Mouse (Mus musculus) heart, embryonic 11.5 days (tissue): Measurements from ENCODE around the gene Higd1b. TPM values are rescaled to one million over a fixed set of nuclear protein-coding genes. Genes with fewer than 3 reads are reported as not detected.
A peak's percentile ranks its signal among the peaks of the same experiment; 100 is the strongest.

Experiments
- ATAC-seq: fragments of 200-750 bp; cut with Nextera tagmentation; replicated peaks from 2 replicates; pipeline ENCODE4 v1.8.0; 2017; ENCODE audit warnings: moderate library complexity; ENCODE audit not compliant: insufficient number of reproducible peaks, low FRiP score, low TSS enrichment
- H3K27ac ChIP-seq: fragments of 300-500 bp; sonication (generic); 2 replicates; pipeline ENCODE4 v1.5.1; 2014; ENCODE audit warnings: mild to moderate bottlenecking, low read depth, low read length
- H3K27me3 ChIP-seq: fragments of 300-500 bp; sonication (generic); 2 replicates; pipeline ENCODE4 v1.6.1; 2014; ENCODE audit warnings: mild to moderate bottlenecking, low read length, mixed read lengths; ENCODE audit not compliant: control insufficient read depth, insufficient read depth
- H3K36me3 ChIP-seq: fragments of 300-500 bp; sonication (generic); 2 replicates; pipeline ENCODE4 v1.6.1; 2014; ENCODE audit warnings: mild to moderate bottlenecking, low read length, moderate library complexity, mixed read lengths; ENCODE audit not compliant: control insufficient read depth, insufficient read depth
- H3K4me1 ChIP-seq: fragments of 300-500 bp; sonication (generic); 2 replicates; pipeline ENCODE4 v1.6.1; 2014; ENCODE audit warnings: low read length; ENCODE audit not compliant: control insufficient read depth, insufficient read depth
- H3K4me2 ChIP-seq: fragments of 300-500 bp; sonication (generic); 2 replicates; pipeline ENCODE4 v1.6.1; 2014; ENCODE audit warnings: mild to moderate bottlenecking, moderate library complexity
- H3K4me3 ChIP-seq: fragments of 300-500 bp; sonication (generic); 2 replicates; pipeline ENCODE4 v1.5.1; 2014; ENCODE audit warnings: low read depth, low read length
- H3K9ac ChIP-seq: fragments of 300-500 bp; sonication (generic); 2 replicates; pipeline ENCODE4 v1.6.1; 2014; ENCODE audit warnings: mild to moderate bottlenecking, low read depth, low read length, moderate library complexity
- H3K9me3 ChIP-seq: fragments of 300-500 bp; sonication (generic); replicated peaks from 2 replicates; pipeline ENCODE4 v1.6.1; 2016; ENCODE audit warnings: low read length; ENCODE audit not compliant: control insufficient read depth
- WGBS: fragments of 180-500 bp; shearing (Covaris S2); extraction: QIAGEN DNeasy Blood & Tissue Kit; methylation state at CpG from one replicate; pipeline ENCODE4 v1.1.7; 2014; ENCODE audit not compliant: insufficient replicate concordance; 5-methylcytosine and 5-hydroxymethylcytosine counted together
- polyA plus RNA-seq: library from polyadenylated mRNA; unstranded; fragments of >200 nt; fragmentation: Nextera tagmentation; extraction: Ambion mirVana; gene quantifications from 2 replicates; pipeline ENCODE4 v1.2.1, GENCODE M21; 2014

The Higd1b gene
- polyA plus RNA-seq = not detected in 2 replicates

DNA sequence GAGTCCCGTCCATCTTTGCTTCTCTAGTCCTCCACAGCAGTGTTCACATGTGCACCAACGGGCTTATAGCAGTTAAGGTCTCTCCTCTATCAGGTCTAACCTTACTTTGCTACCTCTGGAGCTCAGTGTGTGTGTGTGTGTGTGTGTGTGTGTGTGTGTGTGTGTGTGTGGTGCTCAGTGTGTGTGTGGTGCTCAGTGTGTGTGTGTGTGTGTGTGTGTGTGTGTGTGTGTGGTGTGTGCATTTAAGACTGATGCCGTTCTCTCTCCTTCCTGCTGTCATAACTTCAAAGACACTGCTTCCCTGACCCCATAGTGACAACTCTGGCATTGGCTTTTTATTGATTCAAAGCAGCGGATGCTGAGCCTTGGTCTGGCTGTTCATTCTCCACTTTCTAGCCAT is at the start of gene Higd1b:
TSS of gene Higd1b (plus strand) at position 301 of the 400 bp plus-strand sequence.
- no peaks in the 10 kb centered on the region for H3K9me3 ChIP-seq
- H3K4me3 ChIP-seq = no peak within 1 kb of the TSS
- WGBS = 75% methylated on average over 4 of the region's 4 CpGs
- H3K27me3 ChIP-seq = no peaks in the 10 kb centered on the region
- no peak within 1 kb of the TSS for H3K4me2 ChIP-seq
- H3K36me3 ChIP-seq = peaks cover 16% of the 10 kb centered on the region
- no peak within 1 kb of the TSS for H3K9ac ChIP-seq
- no peaks in the 10 kb centered on the region for H3K4me1 ChIP-seq
- H3K27ac ChIP-seq = no peak within 1 kb of the TSS
- no peak for ATAC-seq

DNA sequence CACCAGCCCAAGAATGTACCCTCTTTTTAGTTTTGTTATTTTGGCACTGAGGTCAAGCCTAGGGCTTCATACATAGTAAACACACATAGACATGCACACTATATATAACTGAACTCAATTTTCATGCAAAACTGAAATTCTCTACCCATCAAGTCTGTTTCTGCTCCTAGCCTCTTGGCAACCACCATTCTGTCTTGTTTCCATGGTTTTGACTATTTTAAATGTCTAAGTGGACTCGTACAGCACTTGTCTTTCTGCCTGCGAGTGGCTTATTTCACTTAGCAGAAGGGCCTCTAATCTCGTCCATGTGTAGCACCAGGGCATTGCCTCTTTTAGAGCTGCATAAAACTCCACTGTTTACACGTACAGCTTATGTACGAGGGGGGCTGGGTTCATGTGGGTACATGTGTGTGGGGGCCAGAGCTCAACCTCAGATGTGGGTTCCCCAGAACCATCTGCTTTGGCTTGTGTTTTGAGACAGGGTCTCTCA is 47.9 kb upstream of the Higd1b start:
- H3K9ac ChIP-seq = no peak overlapping the region
- no peaks in the 10 kb centered on the region for H3K36me3 ChIP-seq
- ATAC-seq = no peak
- H3K4me2 ChIP-seq = no peak overlapping the region
- H3K4me1 ChIP-seq = peaks cover 38% of the 10 kb centered on the region
- WGBS = 58% methylated on average over 5 of the region's 5 CpGs
- H3K9me3 ChIP-seq = no peaks in the 10 kb centered on the region
- H3K4me3 ChIP-seq = no peak overlapping the region
- no peaks in the 10 kb centered on the region for H3K27me3 ChIP-seq
- no peak overlapping the region for H3K27ac ChIP-seq

DNA sequence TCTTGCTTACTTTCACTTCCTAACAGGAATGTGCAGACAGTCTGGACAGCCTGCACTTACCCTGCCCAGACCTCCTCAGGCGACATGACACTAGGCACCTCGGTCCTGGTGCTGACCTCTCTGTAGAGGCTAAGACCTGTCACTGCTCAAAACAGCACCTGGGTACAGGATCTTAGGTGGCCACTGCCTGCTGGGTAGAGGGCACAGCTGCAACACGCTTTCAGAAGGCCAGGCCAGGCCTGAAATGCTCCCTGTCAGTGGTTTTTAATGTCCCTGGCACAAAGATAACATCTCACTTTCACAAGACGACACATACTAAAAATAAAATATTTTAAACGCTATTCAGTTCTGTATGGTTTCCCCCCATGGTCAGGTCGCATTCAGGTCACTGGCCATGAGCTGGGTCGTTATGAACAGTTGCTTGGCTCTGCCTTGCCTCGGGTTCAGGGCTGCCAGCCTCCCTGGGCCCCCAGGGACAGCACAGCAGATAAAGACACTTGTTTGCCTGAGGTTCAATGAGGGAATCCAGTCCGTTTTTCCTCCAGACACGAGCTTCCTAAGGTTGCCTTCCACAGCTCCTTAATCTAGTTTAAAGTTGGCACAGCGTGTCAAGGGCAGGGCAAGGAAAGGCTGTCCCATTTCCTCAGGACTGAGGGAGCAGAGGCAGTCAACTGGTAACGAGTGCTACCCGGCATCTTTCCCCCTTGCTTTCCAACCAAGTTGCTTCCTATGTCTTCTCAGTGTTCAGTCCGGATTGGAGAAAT is 43.8 kb upstream of the Higd1b start:
- Histone ChIP-seq H3K4me1 (peaks cover 40% of the 10 kb centered on the region), H3K9me3 (no peaks in the 10 kb centered on the region), H3K4me3 (no peak overlapping the region), H3K9ac (peak overlapping the region; percentile 47), H3K27me3 (no peaks in the 10 kb centered on the region), H3K27ac (peak overlapping the region; percentile 73), H3K4me2 (peak overlapping the region; percentile 20), H3K36me3 (0 out of 2 replicates have a peak, but pooled peaks cover 2% of the 10 kb centered on the region)
- ATAC-seq = no peak
- WGBS = 35% methylated on average over 14 of the region's 14 CpGs

DNA sequence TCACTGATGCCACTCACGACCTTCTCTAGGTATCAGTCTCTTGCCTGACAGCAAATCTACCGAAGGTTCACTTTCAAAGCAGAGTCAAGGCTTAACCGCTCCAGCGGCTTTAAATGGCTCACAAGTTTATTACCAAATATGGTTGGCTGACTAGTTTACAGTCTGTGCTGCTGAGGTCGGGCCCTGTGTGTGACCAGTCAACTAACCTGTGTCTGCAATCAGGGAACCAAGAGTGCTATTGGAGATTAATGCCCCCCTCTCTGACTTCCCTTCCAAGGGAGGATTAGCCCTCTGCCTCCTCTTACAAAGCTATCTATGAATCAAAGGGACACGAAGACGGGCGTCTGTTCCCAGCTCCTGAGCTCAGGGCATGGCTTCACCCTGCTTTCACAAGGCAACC is 41.5 kb upstream of the Higd1b start:
- Histone ChIP-seq H3K4me3 (no peak overlapping the region), H3K9ac (no peak overlapping the region; the same call in 1 of the 2 replicates), H3K4me2 (peak overlapping the region; percentile 24; the same call in 1 of the 2 replicates), H3K36me3 (peaks cover 2% of the 10 kb centered on the region; the same call in 1 of the 2 replicates), H3K27me3 (no peaks in the 10 kb centered on the region), H3K27ac (peak overlapping the region; percentile 82), H3K4me1 (peaks cover 36% of the 10 kb centered on the region), H3K9me3 (no peaks in the 10 kb centered on the region)
- ATAC-seq = no peak
- WGBS = 33% methylated on average over 8 of the region's 8 CpGs

DNA sequence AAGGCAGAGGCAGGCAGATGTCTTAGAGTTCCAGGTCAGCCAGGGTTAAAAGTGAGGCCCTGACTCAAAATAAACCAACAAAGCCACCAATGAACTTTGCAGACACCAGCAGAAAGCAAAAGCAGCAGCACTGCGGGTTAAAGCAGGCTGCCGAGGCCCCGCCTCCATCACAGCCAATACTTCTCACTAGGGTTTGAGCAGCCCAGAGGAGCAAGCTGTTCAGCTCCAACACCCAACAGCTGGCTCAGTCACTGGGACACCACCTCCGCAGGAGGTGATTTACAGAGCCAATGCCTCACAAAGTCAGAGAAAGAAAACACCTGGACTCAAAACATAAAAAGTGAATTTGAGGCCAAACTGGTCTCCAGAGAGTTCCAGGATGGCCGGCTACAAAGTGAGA is 32.2 kb upstream of the Higd1b start:
- Histone ChIP-seq H3K4me2 (no peak overlapping the region), H3K9me3 (no peaks in the 10 kb centered on the region), H3K9ac (no peak overlapping the region), H3K4me3 (no peak overlapping the region), H3K27ac (no peak overlapping the region), H3K36me3 (peaks cover 47% of the 10 kb centered on the region), H3K27me3 (no peaks in the 10 kb centered on the region), H3K4me1 (peaks cover 16% of the 10 kb centered on the region)
- WGBS = 79% methylated on average over 5 of the region's 5 CpGs
- no peak for ATAC-seq

DNA sequence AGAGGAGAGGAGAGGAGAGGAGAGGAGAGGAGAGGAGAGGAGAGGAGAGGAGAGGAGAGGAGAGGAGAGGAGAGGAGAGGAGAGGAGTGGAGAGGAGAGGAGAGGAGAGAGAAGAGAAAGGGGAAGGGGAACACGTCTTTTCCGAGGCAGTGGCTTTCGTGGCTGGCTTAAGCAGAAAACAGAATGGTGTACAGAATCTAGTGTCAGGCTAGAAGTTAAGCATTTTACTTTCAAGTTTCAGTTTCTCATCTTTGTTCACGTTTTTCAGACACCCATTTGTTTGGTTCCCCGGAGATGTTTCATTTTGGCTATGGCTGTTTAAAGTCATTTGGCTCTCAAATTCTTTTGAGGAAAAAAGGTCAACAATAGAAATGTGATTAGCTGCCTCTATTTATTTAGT is 27.4 kb upstream of the Higd1b start:
- no peak overlapping the region for H3K4me3 ChIP-seq
- 76% methylated on average over 5 of the region's 5 CpGs for WGBS
- peaks cover 23% of the 10 kb centered on the region for H3K36me3 ChIP-seq
- ATAC-seq = no peak
- H3K27me3 ChIP-seq = no peaks in the 10 kb centered on the region
- H3K9ac ChIP-seq = no peak overlapping the region
- H3K27ac ChIP-seq = no peak overlapping the region
- peaks cover 4% of the 10 kb centered on the region; the same call in 1 of the 2 replicates for H3K4me1 ChIP-seq
- no peak overlapping the region for H3K4me2 ChIP-seq
- H3K9me3 ChIP-seq = no peaks in the 10 kb centered on the region

DNA sequence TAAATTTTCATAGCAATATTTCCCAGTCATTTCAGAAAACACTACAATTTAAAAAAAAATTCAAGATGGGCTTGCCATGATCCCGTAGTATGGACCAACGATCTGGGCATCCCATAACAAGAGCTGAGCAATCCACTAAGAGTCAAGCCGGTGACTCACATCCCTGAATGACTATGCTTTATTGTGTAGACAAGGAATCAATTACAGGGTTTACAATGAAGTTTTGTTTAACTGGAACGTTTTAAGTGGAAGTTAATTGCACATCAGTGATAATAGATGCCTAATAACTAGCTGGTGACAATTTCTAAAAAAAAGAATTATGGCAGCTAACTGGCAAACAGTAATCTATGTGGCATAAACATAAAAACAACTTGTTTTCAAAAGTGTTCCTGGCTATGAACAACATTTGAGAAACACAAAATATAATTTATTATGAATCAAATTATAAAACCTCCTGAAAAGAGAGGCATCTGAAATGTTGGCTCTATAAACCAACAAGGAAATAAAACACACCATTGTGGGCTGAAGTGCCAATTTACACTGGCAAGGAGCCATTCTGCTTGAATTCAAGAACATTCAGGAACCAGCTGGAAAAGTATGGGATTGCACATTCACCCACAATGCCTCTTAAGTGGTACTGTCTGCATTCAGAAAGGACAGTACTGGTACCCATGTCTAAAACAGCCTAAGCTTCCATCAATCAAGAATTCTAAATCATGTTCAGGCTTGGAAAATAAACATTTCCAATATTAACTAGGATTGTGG is 24.7 kb upstream of the Higd1b start:
- Histone ChIP-seq H3K4me3 (no peak overlapping the region), H3K36me3 (no peaks in the 10 kb centered on the region), H3K27me3 (no peaks in the 10 kb centered on the region), H3K27ac (no peak overlapping the region), H3K9ac (no peak overlapping the region), H3K9me3 (no peaks in the 10 kb centered on the region), H3K4me2 (no peak overlapping the region), H3K4me1 (peaks cover 9% of the 10 kb centered on the region)
- ATAC-seq = no peak
- 71% methylated on average over 4 of the region's 4 CpGs for WGBS

DNA sequence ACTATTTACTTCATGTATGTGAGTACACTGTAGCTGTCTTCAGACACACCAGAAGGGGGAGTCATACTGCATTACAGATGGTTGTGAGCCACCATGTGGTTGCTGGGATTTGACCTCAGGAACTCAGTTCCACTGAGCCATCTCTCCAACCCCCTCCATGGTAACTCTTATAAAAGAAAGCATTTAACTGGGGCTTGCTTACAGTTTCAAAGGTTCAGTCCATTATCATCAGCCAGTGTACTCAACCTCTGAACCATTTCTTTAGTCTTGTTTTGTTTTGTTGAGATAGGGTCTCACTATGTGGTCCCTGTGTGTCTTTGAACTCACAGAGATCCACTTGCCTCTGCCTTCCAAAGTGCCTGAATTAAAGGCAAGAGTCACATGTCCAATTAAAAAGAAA is 20.8 kb upstream of the Higd1b start:
- no peak overlapping the region for H3K4me3 ChIP-seq
- no peaks in the 10 kb centered on the region for H3K36me3 ChIP-seq
- no peak overlapping the region for H3K9ac ChIP-seq
- H3K4me2 ChIP-seq = no peak overlapping the region
- H3K27ac ChIP-seq = no peak overlapping the region
- H3K9me3 ChIP-seq = no peaks in the 10 kb centered on the region
- peaks cover 16% of the 10 kb centered on the region for H3K4me1 ChIP-seq
- ATAC-seq = no peak
- no peaks in the 10 kb centered on the region for H3K27me3 ChIP-seq
